Mouse (Mus musculus) megakaryocyte, embryonic 14.5 days (primary cell): ENCODE measurements around the gene Ints6l. TPM values are rescaled to one million over a fixed set of nuclear protein-coding genes. Genes with fewer than 3 reads are reported as not detected.
A peak's percentile ranks its signal among the peaks of the same experiment; 100 is the strongest.

Source experiments
- H3K27me3 ChIP-seq: replicated peaks from 2 replicates; pipeline ENCODE3; 2012; ENCODE audit warnings: inconsistent platforms
- H3K36me3 ChIP-seq: replicated peaks from 2 replicates; pipeline ENCODE3; 2012; ENCODE audit warnings: low read length, inconsistent platforms, mixed read lengths
- H3K4me1 ChIP-seq: 2 replicates; pipeline ENCODE4 v1.6.1; 2012; ENCODE audit warnings: inconsistent platforms
- H3K4me3 ChIP-seq: replicated peaks from 2 replicates; pipeline ENCODE3; 2012; ENCODE audit warnings: moderate library complexity, mild to moderate bottlenecking, inconsistent platforms
- H3K9me3 ChIP-seq: 2 replicates; pipeline ENCODE4 v1.6.1; 2012; ENCODE audit warnings: inconsistent platforms
- FLI1 ChIP-seq: IDR thresholded peaks from 2 replicates; pipeline ENCODE4 v1.6.1; 2012; ENCODE audit warnings: low read length, inconsistent platforms, mixed read lengths
- GATA1 ChIP-seq: IDR thresholded peaks from 3 replicates; pipeline ENCODE4 v1.6.1; 2012; ENCODE audit warnings: mixed read lengths, low read length, inconsistent platforms, borderline replicate concordance
- polyA plus RNA-seq: library from polyadenylated mRNA; stranded (reverse); fragments of >175 nt; gene quantifications from 2 replicates; pipeline ENCODE4 v1.2.3, GENCODE M21; 2012; ENCODE audit warnings: low replicate concordance; ENCODE audit not compliant: insufficient read depth

Gene Ints6l
- polyA plus RNA-seq, 1 experiment, result 2.8 TPM

DNA sequence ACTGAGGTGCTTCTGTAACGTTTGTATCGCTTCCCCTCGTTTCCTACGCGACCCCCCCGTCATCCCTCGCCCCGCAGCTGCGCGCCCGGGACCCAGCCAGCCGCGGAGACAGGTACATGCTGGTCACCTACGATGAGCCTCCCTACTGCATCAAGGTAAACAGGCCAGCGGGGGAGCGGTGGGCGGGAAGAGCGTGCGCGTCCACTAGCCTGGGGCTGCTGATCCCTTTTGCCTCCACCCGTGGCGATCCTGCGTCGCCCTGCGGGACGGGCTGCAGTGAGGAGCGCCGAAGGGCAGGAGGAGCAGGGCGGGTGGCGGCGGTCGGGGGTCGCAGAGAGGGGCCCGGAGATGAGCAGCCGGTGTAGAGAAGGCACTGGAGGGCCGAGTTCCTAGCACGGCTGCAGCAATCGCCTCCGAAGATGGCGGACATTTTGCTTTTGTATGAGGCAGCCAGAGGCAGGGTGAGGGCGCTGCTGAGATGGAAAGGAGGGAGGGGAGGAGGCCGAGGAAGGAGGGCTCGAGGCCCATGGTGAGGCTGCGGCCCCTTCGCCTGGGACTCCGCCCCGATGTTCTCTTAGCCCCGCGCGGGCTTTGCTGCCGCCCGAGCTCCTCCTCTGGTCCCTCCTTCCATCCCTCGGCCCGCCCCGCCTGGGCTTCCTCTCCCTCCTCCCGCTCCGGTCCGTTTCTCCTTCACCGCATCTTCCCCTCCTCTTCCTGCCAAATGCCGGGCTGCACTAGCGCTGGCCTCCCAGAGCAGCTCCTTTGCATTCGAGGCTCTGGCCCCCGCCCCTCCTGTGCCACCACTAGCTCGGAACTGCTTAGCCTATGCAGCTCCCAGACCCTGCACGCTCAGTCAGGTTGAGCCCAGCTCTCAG lies 952 bp downstream of the Ints6l start:
- H3K9me3 ChIP-seq, result no peaks in the 10 kb centered on the region
- peaks cover 13% of the 10 kb centered on the region for H3K27me3 ChIP-seq

DNA sequence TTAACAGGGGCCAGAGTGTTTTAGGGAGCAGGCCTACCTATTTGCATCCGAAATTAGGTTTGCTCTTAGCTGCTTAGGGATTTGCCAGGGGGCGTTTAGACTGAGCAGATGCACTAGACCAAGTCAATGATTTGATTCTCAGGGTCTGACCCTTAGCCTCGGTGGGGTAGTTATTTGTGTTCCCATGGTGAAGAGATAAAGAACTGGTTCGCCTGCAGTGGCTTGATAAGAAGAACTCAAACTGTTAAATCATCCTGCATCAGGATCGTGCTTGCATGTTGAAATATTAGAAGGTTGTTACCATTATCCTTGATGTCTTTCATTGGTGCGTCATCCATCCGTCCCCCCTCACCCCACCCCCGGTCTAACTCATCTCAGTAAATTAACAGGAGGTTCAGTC lies 1.7 kb downstream of the Ints6l start:
- TF ChIP-seq FLI1 (no peak), GATA1 (no peak)
- Histone ChIP-seq H3K36me3 (peaks cover 9% of the 10 kb centered on the region), H3K27me3 (peaks cover 14% of the 10 kb centered on the region), H3K4me3 (peak overlapping the region; percentile 98), H3K9me3 (no peaks in the 10 kb centered on the region), H3K4me1 (peaks cover 20% of the 10 kb centered on the region)

More for the DNA sequence above, 952 bp downstream of the Ints6l start:
- Histone ChIP-seq H3K36me3 (peaks cover 5% of the 10 kb centered on the region), H3K4me3 (peak overlapping the region; percentile 98), H3K4me1 (peaks cover 17% of the 10 kb centered on the region)
- no peak for TF ChIP-seq FLI1
- no peak for TF ChIP-seq GATA1

GRCm38 (mm10) chrX:56462020-56462933 lies 7.6 kb downstream of the Ints6l start:
- H3K4me1 ChIP-seq, result peaks cover 38% of the 10 kb centered on the region
- H3K4me3 ChIP-seq, result peak overlapping the region; percentile 18
- H3K9me3 ChIP-seq, result no peaks in the 10 kb centered on the region
- TF ChIP-seq FLI1 (no peak), GATA1 (no peak)
- peaks cover 2% of the 10 kb centered on the region for H3K27me3 ChIP-seq
- H3K36me3 ChIP-seq, result peaks cover 36% of the 10 kb centered on the region

GRCm38 (mm10) chrX:56464906-56465305 lies 10.2 kb downstream of the Ints6l start:
- Histone ChIP-seq H3K27me3 (peaks cover 2% of the 10 kb centered on the region), H3K4me1 (peaks cover 51% of the 10 kb centered on the region), H3K9me3 (no peaks in the 10 kb centered on the region), H3K4me3 (no peak overlapping the region), H3K36me3 (peaks cover 50% of the 10 kb centered on the region)
- TF ChIP-seq FLI1, result no peak
- TF ChIP-seq GATA1, result no peak

DNA sequence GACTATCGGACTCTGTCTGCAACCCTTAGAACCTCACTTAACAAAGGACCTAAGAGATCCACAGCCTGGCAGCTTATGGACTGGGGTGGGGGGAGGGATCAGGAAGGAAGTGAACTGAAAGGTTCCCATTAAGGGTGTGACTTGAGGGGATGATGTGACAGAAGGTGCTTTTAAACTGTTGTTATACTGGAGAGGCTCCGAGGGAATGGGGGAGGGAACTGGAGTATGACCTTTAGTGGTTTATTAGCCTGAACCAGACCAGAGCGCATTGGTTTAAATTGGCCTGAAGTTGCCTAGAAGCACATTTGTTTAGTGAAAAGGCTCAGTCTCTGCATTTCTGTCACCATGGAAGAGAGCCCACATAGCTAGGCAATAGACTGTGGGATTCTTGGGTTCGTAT lies 13.0 kb downstream of the Ints6l start:
- peaks cover 2% of the 10 kb centered on the region for H3K27me3 ChIP-seq
- TF ChIP-seq GATA1 (no peak), FLI1 (no peak)
- no peak overlapping the region for H3K4me3 ChIP-seq
- H3K36me3 ChIP-seq, result peaks cover 45% of the 10 kb centered on the region
- H3K4me1 ChIP-seq, result peaks cover 37% of the 10 kb centered on the region
- H3K9me3 ChIP-seq, result no peaks in the 10 kb centered on the region

DNA sequence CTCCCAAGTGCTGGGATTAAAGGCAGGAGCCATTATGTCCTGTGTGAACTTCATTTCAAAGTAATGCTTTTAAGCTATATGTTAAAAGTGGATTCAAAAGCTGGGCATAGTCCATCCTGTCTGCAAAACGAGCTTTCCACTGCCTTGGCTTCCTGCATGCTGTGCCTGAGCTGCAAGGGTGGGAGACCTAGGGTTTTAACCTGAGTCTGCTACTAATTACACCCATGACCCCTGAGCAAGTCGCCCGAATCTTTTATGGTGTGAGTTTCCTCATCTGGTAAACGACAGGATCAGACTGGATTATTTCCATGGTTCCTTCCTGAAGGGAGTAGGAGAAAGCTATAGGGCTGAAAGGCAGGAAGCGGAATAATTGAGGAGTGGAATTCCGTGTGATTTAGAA lies 13.8 kb downstream of the Ints6l start:
- peaks cover 2% of the 10 kb centered on the region for H3K27me3 ChIP-seq
- H3K36me3 ChIP-seq, result peaks cover 44% of the 10 kb centered on the region
- peaks cover 32% of the 10 kb centered on the region for H3K4me1 ChIP-seq
- TF ChIP-seq GATA1, result no peak
- no peak for TF ChIP-seq FLI1
- no peak overlapping the region for H3K4me3 ChIP-seq
- H3K9me3 ChIP-seq, result no peaks in the 10 kb centered on the region

DNA sequence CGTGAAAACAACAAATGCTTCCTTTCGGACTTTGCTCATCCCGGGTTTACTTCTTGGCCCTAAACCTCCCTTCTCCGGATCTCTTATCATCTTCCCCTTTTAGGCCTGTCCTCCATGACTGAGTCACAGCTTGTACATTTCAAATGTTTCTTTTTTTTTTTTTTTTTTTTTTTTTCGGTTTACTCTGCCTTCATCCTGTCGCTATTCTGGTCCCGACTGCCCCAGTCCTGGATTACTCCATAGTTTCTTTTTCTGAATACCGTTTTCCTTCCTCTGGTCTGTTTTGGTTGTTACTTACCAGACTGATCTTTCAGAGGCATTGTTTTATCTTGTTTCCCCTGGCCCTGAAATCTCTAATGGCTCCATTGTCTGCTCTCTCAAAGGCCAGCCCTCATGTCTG lies 19.4 kb downstream of the Ints6l start:
- no peaks in the 10 kb centered on the region for H3K9me3 ChIP-seq
- H3K4me1 ChIP-seq, result peaks cover 40% of the 10 kb centered on the region
- peaks cover 2% of the 10 kb centered on the region for H3K27me3 ChIP-seq
- peaks cover 22% of the 10 kb centered on the region for H3K36me3 ChIP-seq
- TF ChIP-seq GATA1, result no peak
- no peak for TF ChIP-seq FLI1
- H3K4me3 ChIP-seq, result no peak overlapping the region

DNA sequence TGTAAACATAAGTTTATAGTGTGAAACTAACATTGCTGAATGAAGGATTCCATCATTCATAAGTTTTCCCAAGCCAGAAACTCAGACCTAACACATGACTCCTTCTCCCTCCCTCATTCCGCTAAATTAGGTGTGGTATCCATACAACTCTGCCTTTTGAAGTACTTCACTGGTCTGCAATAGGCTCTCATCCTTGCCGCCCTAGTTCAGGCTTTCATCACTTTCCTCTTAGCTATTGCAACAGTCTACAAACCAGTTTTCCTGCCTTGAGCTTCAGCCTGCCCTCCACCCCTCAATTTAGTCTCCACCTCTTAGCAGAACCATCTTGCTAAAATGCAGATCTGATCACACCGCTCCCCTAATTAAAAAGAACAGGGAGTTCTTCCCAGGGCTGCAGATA lies 22.9 kb downstream of the Ints6l start:
- TF ChIP-seq GATA1 (no peak), FLI1 (no peak)
- H3K36me3 ChIP-seq, result peaks cover 35% of the 10 kb centered on the region
- H3K4me1 ChIP-seq, result peaks cover 35% of the 10 kb centered on the region
- no peaks in the 10 kb centered on the region for H3K27me3 ChIP-seq
- H3K9me3 ChIP-seq, result no peaks in the 10 kb centered on the region
- H3K4me3 ChIP-seq, result no peak overlapping the region

DNA sequence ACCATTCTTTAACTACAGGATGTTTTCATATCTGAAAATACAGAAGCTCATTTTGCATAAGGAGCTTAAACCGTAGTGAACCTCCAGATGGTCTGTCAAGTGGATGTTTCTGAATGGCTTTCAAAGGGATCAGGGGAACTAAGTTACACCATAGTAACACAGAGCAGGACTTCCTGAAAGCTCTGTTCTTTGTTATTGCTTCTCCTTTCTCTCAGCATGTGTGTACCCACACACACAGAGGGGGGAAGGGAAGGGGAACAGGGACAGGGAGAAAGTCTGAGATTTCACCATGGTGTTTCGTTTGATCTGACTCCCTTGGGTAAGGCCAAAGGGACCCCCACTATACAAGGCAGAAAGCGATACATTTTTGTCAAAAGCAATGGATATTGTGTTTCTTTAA lies 27.2 kb downstream of the Ints6l start:
- no peaks in the 10 kb centered on the region for H3K9me3 ChIP-seq
- H3K4me1 ChIP-seq, result peaks cover 25% of the 10 kb centered on the region; the same call in 1 of the 2 replicates
- no peak for TF ChIP-seq GATA1
- TF ChIP-seq FLI1, result no peak
- H3K36me3 ChIP-seq, result peaks cover 62% of the 10 kb centered on the region
- H3K4me3 ChIP-seq, result no peak overlapping the region
- no peaks in the 10 kb centered on the region for H3K27me3 ChIP-seq
